Mouse (Mus musculus): ENCODE measurements around the gene Brsk2. TPM values are rescaled to one million over a fixed set of nuclear protein-coding genes. Genes with fewer than 3 reads are reported as not detected.
A peak's percentile ranks its signal among the peaks of the same experiment; 100 is the strongest.

Gene Brsk2
- total RNA-seq, 2 experiments from 2014 or later = 206 to 226 TPM

DNA sequence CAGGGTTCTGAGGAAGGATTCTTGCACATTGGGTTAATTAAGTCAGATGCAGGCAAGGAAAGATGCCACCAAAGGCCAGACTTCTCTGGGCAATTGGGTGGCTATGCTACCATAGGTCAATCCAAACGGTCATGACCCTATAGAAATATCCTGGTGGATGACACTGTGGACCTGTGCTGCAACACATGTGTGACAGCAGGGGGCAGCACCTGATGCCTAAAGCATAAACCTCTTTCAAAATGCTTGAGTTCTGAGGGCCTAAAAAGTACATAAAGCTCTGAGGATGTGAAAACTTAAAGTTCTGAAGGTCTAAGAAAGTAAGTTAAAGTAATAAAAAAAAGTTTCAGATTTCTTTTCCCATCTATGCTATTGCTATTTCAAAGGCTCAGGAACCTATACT is 67.0 kb downstream of the Brsk2 start:
- intact Hi-C loops (cut with DNase I) = loop anchor here (2.0 to 10.0 kb wide), 2 partner anchors 82 to 238 kb away; partner anchors contain the start of gene Gm2431
- no peak for DNase-seq (ENCODE audit: low spot score in 2 of 2)

DNA sequence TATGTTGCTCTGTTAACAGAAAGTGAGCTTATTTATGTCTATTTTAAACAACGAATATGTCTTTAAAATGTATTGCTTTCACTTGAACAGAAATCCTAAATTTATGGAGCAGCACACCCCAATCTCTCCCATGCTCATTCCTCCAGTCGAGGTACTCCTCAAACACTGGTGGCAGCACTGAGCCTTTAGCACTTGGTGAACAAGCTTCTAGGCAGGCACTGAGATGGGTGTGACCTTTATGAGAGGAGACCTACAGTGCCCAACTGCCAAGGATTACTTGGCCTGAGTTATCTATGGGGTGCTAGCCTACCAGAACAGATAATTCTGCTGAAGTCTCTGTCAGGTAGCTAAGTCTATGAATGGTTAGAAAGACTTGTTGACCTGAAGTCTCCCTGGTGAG is 70.1 kb downstream of the Brsk2 start:
- intact Hi-C loops (cut with DNase I) = loop anchor here (10.0 kb wide), 1 partner anchor 235 kb away; the partner anchor contains the start of gene Gm2431
- DNase-seq (ENCODE audit: low spot score in 2 of 2) = no peak

DNA sequence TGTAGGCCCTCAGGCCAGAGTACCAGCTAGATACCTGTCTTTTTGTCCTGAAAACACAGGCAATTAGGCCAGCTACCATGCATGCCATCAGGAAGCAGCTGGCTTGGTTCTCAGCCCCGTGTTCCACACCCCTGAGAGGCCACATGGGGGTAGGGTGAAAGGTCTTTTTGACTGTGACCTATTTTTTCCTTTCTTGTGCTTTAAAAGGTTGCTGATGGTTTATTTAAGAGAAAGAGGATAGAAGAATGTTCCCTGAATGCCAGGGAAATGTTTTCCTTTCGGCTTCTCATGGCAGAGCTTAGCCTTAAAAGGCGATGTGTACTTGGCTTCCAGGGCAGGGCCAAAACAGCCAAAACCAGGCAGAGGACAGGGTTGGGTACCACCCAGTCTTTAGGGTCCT is 71.3 kb downstream of the Brsk2 start:
- no peak for DNase-seq (ENCODE audit: low spot score in 2 of 2)
- intact Hi-C loops (cut with DNase I) = no loop called here

GRCm38 (mm10) chr7:142025196-142025595 is 75.6 kb downstream of the Brsk2 start:
- DNase-seq (ENCODE audit: low spot score in 2 of 2) = no peak
- intact Hi-C loops (cut with DNase I) = no loop called here

DNA sequence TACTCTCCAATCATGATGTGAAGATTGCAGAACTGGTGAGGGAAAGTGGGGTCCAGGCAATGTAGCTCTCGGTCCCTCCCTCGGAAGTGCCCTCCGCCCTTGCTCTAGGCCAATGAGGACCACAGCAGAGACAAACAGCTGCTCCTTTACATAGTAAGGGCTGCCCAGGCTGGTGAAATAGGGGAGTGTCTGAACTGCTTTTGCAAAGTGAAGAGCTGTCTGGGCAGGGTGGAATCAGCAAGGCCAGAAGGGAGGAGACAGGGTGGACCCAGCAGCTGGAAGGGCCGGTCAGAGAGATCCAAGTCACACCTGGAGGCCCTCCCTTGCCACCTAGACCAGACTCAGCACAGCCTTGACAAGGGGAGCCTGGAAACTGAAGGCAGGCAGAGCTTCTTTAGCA is 76.4 kb downstream of the Brsk2 start:
- DNase-seq (ENCODE audit: low spot score in 2 of 2) = no peak
- intact Hi-C loops (cut with DNase I) = no loop called here

DNA sequence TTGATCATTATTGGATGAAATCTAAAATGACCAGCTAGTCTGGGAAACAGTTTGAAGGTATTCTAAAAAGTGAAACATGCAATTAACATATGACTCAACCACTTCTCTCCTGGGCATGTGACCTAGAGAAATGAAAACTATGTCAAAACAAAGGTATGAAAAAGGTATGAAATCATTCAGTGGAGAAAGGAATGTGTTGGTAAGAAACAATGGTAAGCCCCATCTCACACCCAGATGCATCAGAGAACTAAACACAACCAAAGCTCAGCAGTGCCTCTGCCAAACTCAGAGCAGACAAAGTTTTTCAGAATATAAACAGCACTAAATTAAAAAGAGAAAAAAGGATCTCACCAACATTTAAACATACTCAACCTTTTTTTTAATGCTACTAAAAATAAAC is 80.5 kb downstream of the Brsk2 start:
- intact Hi-C loops (cut with DNase I) = no loop called here
- no peak for DNase-seq (ENCODE audit: low spot score in 2 of 2)

- intact Hi-C loops (cut with DNase I) = no loop called here
- DNase-seq (ENCODE audit: low spot score in 2 of 2) = no peak
These were observed 84.6 kb downstream of the Brsk2 start for GRCm38 (mm10) chr7:142034198-142034597.

GRCm38 (mm10) chr7:142035048-142035811 is 85.7 kb downstream of the Brsk2 start:
- intact Hi-C loops (cut with DNase I) = no loop called here
- DNase-seq (ENCODE audit: low spot score in 2 of 2) = no peak

GRCm38 (mm10) chr7:142037553-142038170 is 88.1 kb downstream of the Brsk2 start:
- intact Hi-C loops (cut with DNase I) = no loop called here

DNA sequence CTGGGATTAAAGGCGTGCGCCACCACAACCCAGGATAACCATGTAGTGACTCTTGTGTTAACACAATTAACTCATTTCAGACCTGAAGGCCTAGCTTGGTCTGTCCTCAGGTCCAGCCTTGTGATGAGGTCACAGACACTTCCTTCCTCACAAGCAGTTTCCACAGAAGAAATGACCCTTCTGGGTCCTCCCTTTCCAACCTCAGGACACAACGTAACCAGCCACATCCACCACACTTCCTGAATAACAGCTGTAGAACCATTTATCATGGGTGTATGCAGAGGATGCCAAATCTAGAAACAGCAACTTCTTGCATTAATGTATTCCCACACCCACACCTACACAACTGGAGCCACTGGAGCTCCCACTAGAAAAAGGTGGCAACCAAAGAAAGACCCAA is 91.2 kb downstream of the Brsk2 start:
- DNase-seq (ENCODE audit: low spot score in 2 of 2) = no peak
- intact Hi-C loops (cut with DNase I) = no loop called here

More at GRCm38 (mm10) chr7:142037553-142038170, 88.1 kb downstream of the Brsk2 start:
- DNase-seq (ENCODE audit: low spot score in 2 of 2) = peak; percentile 24 to 65

- intact Hi-C loops (cut with DNase I) = no loop called here
- no peak for DNase-seq (ENCODE audit: low spot score in 2 of 2)
These were observed 95.8 kb downstream of the Brsk2 start for GRCm38 (mm10) chr7:142045344-142045743.

DNA sequence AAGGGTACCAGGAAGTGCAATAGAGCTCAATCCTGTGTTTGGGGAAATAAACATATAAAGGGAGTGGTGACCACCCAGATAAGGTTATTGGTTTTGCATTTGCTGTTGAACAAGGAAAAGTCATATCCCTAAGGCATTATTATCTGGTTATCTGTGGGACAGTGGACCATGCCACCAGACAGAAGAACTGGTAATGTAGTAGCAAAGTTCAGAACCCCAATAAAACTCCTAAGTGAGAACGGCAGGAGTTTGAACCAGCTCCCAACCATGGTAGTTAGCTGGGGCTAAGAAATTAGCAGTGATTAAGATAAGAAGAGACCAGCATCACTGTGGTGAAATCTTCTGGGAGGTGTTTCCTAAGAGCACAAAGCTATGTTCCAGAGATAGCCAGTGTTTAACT is 96.4 kb downstream of the Brsk2 start:
- no peak for DNase-seq (ENCODE audit: low spot score in 2 of 2)
- intact Hi-C loops (cut with DNase I) = no loop called here

DNA sequence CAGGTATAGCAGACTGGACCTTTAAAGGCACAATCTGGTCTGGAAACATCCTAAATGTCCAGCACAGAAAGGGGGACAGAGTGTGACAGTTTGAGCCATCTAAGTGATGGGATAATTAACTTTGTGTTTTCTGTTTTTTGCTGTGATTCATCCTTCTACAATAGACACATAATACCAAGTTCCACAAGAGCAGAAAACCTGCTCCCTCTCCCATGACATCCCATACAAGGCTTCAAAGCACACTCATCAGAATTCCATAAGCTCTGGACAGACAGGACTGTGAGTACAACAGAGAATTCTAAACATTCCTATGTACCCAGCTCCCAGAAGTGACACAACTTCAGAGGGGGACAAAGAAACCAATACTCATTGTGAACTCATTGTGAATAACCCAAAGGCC is 101.0 kb downstream of the Brsk2 start:
- no peak for DNase-seq (ENCODE audit: low spot score in 2 of 2)
- intact Hi-C loops (cut with DNase I) = no loop called here

Small RNAs within 50 kb of the gene (microRNA-seq; reads per million reads assigned to microRNA genes)
- 2.5 to 4.0 reads per million in 2 experiments for gene Mir3104

Other genes with a start within 250 kb of the Brsk2 start
- gene Muc5ac, start 160.8 kb upstream of the Brsk2 start, total RNA-seq (2021) = under 1 TPM in 1 of 2 experiments, not detected in 1; 0.02 TPM
- gene Muc5b, start 110.7 kb upstream of the Brsk2 start, total RNA-seq (2021) = not detected
- gene Tollip, start 31.2 kb upstream of the Brsk2 start, total RNA-seq (2021) = 100 to 1,000 TPM; 138 to 140 TPM
- 10 to 100 TPM; 33.7 to 37.8 TPM for gene Mob2, start 111.3 kb downstream of the Brsk2 start, total RNA-seq (2021)
- gene Dusp8, start 146.1 kb downstream of the Brsk2 start, total RNA-seq (2021) = 100 to 1,000 TPM; 152 TPM
- gene Gm45618, start 171.0 kb downstream of the Brsk2 start, total RNA-seq (2021) = not detected
- not detected for gene Gm39115, start 186.3 kb downstream of the Brsk2 start, total RNA-seq (2021)
- gene Gm45337, start 194.9 kb downstream of the Brsk2 start, total RNA-seq (2021) = not detected
- gene Gm29735, start 207.4 kb downstream of the Brsk2 start, total RNA-seq (2021) = not detected
- not detected for gene Gm4553, start 216.0 kb downstream of the Brsk2 start, total RNA-seq (2021)
- gene Krtap5-2, start 226.3 kb downstream of the Brsk2 start, total RNA-seq (2021) = not detected
- gene Gm10153, start 240.6 kb downstream of the Brsk2 start, total RNA-seq (2021) = not detected

All from left cerebral cortex, postnatal 25 days (tissue).